Mouse (Mus musculus) left cerebral cortex, postnatal 36 days (tissue): ENCODE data around the gene Nars2. TPM values are rescaled to one million over a fixed set of nuclear protein-coding genes. Genes with fewer than 3 reads are reported as not detected.

ENCODE experiments used
- DNase-seq, 2 experiments: peaks; one replicate each; pipeline ENCODE4 v3.0.0; 2021 to 2022; ENCODE audit warnings: low spot score in 2 of 2, mixed read lengths in 1 of 2
- intact Hi-C: fragments of 180-260 bp; cut with DNase I; formaldehyde crosslinking; loops from one replicate; pipeline ENCODE4 v1.15.1; 2025
- total RNA-seq, 2 experiments: library from RNA; stranded (reverse); gene quantifications; 2 replicates each; pipeline ENCODE4 v1.2.3; 2021

Gene Nars2
- total RNA-seq, 2 experiments from 2014 or later, result 17.7 to 20.8 TPM

DNA sequence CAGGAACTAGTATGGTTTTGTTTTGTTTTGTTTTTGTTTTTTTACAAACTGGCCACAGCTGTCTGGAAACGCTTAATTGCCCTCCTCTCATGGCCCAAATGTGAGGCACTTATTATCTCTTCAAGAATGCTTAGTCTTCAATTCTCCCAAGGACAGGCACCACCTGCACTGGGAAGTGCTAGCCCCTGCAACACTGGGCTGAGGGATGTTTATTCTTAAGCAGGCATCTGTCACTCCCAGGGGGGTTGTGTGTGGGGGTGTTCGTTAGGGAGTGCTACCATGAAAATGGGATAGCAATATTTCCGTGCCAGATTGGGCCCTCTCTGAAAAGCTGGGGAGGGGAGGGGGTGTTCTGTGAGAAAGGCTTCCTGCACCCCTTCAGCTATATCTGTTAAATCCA is 15.9 kb downstream of the Nars2 start:
- intact Hi-C loops, result no loop called here
- DNase-seq, result no peak

DNA sequence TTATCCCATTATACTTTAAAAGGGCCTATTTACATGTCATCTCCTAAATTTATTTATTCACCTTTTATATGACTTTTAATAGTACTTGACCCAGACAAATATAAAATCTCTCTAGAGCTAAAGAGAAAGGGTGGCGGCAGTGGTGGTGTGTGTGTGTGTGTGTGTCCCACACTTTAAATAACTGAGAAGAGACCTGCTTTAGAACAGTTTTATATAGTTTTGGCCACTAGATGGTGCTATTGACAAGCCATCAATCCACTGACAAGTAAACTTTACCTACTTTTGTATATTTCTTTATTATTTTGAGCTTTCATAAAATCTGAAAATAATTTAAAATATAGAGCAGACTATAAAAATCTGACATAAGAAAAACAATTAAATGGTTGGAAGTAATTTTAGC is 19.1 kb downstream of the Nars2 start:
- DNase-seq, result no peak
- intact Hi-C loops, result loop anchor here (1.0 to 2.0 kb wide), 2 partner anchors 115 to 326 kb away; no protein-coding TSS in a partner anchor

DNA sequence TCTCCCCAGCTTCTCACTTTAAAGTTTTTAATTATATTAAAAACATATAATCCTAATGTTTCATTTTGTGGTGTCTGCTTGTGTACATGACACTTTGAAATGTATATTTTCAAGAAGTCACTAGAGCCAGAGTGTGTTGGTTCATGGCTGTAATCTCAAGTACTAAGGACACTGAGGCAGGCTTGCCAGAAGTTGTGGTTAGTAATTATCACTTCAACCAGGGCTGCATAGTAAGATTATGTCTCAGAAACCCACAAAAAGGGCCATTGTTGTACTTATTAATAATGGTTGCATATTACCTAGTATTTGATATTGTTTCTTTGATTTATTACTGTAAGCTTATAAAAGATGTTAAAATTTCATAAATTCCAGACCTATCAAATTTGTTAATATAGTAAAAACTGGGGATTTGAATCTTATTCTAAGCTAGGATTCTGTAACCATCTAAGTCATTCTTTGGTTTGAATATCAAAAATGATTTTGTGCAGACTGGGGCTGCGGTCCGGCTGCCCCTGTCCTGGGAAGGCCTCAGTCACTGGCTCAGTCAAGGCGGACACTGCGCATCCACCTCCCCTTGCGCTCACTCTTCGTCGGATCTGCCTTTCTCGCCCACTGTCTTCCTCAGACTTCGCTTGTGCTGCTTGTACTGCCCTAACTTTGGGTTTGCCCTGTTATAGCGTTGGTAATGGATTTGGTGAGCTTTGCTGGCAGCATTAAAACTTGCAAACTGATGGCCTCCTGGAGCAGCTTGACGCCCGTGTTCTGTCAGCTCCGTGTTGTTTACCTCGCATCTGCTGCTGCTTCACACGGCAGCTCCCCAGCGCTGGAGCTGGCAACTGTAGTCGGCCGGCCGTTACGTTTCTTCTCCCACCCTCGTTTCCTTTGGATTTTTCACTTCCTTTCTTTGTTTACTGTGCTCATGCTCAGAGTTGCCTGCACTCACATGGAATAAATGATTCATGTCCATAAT is 20.0 kb downstream of the Nars2 start:
- DNase-seq, result no peak
- intact Hi-C loops, result loop anchor here (2.0 kb wide), 1 partner anchor 325 kb away; no protein-coding TSS in a partner anchor

DNA sequence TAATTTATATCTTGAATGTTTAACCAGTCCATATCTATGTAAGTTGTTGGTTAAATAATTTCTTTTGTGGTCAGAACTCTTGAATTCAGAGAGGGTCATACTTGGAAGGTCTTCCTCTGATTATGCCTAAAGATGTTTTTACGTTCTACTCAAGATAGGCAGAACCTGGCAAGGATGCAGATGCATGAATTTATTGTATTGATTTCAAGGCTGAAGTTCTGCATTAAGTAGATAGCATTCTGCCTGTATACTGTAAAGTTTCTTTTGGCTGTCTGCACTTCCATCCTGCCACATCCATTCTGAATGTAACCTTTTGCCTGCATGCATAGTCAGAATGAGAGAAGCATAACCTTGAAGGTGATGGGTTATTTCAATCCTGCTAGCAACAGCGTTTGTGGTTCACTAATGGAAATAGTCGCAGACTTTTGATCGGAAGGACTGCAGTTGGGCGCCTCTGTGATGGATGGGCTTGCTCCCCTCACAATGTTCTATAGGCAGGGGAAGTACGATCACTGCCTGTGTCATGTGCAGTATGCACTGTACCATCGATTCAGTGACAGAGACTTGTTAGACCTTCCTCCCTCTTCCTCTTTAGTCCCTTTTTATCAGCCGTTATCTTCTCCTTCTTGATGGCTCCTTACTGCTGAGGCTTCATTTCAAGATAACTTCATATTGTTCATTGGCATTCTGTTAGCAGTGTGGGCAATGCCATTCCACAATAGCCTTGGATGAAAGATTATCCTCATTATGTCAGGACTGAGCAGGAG is 21.0 kb downstream of the Nars2 start:
- intact Hi-C loops, result no loop called here
- DNase-seq, result no peak

DNA sequence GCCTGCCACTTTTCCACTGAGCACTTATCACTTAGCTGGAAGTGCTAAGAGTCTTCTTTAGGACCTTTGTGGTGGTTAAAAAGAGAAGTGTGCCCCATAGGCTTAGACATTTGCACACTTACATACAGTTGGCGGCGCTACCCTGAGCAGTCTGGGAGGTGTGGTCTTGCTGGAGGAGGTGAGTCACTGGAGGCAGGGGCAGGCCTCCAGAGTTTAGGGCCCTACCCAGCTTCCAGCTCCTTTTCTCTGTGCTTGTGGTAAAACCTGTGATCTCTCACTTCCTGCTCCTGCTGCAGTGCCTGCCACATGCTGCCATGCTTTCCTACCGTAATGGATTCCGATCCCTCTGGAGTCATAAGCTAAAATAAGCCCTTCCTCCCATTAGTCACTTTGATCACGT is 24.6 kb downstream of the Nars2 start:
- DNase-seq, result no peak
- intact Hi-C loops, result no loop called here

DNA sequence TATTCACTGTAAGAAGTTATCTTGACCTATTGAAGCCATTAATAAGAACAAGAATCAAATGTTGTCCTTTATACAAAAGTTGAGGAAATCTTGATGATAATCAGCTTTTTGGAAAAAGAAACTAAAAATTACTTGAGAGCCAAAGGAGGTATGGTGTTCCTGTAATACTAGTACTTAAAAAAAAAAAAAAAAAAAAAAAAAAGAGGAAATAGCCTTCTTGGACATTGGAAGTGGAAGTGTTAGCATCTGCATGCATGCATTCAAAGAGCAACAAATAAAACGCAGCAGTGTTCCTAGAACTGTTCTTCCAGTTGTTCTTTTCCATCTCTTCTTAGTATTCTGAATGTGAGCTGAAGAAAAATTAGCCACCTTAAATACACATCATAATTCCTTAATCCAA is 25.9 kb downstream of the Nars2 start:
- DNase-seq, result no peak

DNA sequence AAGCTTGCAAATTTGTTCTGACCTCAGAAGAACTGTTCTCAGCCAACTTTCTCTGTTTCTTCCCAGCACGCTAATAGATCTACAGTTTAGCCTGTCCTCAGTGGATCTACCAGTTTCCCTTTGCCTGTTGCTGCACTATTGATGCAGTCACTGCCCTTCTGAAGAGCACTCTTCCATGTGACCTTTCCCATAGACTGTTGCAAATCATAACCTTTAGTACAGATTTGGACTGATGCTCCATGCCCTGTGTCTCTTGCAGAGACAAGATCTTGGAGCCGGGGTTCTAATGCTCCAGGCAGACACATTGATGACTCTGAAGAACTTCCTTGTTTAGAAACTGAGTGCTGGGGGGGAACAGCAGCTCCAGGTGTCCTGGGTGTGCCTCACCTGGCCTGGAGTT is 30.1 kb downstream of the Nars2 start:
- no peak for DNase-seq
- intact Hi-C loops, result loop anchor here (10.0 kb wide), 1 partner anchor 53 kb away; no protein-coding TSS in a partner anchor

More for the DNA sequence above, 25.9 kb downstream of the Nars2 start:
- intact Hi-C loops, result no loop called here

DNA sequence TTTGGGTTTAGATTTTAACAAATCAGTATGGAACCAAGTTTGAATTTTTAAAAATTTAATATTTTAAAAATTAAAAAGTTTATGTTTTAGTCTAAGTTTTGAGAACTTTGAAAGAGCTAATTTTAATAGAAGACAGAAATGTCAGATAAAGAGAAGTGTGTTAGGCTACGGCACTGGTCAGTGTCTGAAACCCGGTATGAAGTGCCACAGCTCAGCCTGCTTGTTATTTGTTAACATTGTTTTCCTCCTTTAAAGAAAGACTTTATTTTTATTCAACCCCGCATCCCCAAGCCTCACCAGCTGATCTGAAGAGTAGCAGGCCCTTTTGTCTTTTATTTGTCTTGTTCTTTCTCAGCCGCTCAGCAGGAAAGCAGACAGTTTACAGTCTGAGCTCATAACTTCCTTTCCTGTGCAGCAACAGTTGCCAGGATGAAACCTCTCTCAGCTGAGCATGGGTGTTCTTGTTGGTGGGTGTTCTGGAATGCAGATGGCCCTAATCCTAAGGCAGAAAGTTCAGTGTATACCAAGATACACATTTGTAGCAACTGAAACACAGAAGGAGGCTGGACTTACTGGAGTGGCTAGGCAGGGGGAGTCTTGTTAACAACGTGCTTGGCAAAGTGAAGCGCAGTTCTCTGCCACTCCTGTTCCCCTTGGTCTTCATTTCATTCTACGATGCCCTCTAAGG is 32.5 kb downstream of the Nars2 start:
- peak in 1 of 2 experiments; percentile 24 for DNase-seq
- intact Hi-C loops, result loop anchor here (10.0 kb wide), 1 partner anchor 51 kb away; no protein-coding TSS in a partner anchor

DNA sequence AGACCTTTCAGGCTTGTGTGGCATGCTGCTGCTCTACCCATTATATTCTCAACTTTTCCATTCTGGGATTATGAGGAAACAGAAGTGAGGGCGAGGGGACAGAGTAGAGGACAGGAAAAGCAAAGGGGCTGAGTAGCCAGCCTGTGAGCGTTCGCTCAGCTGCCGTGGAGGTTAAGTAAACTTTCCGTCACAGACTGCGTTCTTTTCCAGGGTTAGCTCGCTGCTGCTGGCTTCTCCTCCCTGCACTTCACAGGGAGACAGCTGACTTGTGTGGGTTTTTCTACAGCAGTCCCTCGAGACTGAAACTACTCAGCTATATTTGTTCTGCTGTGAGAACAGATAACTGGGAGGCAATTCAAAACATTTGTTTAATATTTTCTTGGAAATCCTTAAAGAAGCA is 34.5 kb downstream of the Nars2 start:
- DNase-seq, result peak; percentile 42 to 46
- intact Hi-C loops, result loop anchor here (10.0 kb wide), 1 partner anchor 49 kb away; no protein-coding TSS in a partner anchor

DNA sequence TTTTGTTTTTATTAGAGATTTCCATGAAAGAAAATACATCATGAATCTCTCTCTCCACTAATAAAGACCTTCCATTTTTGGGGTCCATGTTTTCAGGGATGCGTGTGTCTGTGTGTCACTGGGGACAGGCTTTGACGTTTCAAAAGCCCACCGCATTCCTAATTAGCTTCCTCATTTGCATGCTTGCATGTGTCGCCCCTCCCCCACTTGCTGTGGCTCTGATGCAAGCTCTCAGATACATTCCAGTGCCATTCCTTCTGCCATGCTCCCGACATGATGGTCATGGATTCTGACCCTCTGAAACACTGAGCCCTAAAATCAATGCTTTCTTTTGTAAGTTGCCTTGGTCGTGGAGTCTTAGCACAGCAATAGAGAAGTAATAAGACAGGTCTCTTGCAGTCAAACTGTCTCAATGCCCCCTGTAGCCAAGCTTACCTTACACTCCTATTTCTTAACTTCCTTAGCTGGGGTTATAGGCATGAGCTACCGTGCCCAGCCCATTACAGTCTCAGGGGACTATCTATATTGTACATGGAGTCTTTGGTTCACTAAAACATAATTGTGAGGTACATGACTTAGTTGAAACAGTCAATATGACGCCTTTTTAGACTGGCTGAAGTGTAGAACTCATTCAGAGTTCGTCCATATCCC is 35.6 kb downstream of the Nars2 start:
- DNase-seq, result no peak

DNA sequence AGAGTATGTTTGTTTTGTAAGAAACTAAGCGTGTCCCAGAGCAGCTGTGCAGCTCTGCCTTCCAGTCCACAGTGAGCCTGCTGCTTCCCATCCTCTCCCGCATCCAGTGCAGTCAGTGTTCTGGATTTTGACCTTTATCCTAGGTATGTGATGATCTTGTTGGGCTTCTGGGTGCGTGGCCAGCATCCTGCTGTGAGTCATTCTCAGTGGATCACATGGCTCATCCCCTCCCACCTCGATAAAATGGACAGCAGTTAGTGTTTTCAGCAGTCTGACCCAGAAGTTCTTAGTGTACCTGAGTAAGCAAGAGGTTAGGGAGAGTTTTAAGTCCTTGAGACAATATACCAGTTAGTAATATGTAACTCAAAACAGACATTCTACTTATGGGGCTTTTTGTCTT is 36.4 kb downstream of the Nars2 start:
- DNase-seq, result no peak
- intact Hi-C loops, result loop anchor here (10.0 kb wide), 1 partner anchor 47 kb away; no protein-coding TSS in a partner anchor

More for the DNA sequence above, 35.6 kb downstream of the Nars2 start:
- intact Hi-C loops, result loop anchor here (10.0 kb wide), 1 partner anchor 48 kb away; no protein-coding TSS in a partner anchor

DNA sequence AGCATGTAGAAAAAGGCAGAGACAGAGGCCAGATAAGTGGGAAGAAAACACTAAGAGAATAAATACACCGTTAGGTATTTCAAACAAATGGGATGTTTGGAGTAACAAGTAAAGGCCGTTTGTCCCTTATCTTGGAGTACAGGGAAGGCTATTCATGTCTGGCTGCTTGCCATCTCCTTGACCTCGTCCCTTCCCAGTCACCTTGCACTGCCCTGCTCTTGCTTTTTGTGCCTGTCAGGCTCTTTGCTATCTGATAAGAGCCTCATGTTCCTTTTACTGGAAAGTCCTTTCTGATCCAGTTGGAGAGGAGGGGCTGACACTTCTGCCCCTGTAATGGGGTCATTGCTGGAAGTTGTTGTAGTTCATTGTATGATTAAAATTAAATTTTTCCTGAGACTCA is 61.7 kb downstream of the Nars2 start:
- no peak for DNase-seq
- intact Hi-C loops, result no loop called here

DNA sequence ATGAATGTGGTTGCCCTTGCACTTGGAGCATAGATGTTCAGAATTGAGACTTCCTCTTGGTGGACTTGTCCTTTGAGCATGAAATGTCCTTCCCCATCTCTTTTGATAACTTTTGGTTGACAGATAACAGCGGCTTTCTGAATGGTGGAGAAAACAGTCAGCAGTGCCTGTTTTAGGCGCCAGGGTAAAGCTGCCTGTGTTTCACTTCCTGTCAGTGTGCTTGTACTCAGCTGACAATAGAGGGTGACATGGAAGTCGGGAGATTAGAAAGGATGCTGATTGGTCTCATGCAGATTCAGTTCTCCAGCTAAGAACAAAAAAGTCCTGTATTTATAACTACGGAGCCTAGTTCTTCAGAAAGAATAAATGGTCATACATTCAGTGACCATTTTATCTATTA is 66.7 kb downstream of the Nars2 start:
- intact Hi-C loops, result no loop called here
- no peak for DNase-seq

DNA sequence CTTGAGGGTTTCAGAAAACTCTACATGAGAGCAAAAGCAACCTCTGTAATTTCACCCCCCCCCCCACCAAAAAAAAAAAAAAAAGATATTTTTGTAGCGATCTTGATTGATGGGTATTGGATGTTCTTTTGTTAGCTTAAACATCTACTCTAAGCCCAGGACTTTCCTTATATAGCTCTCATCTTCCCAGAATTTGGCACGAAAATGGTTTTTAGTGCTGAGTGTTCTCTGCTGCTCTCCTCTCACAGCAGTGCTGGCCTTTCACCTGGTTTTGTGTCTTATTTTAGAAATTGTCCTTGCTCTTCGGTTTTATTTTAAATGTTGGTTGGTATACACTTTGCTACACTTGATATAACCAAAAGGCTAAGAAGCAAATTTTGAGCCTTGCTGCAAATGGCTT is 67.1 kb downstream of the Nars2 start:
- no peak for DNase-seq
- intact Hi-C loops, result no loop called here

DNA sequence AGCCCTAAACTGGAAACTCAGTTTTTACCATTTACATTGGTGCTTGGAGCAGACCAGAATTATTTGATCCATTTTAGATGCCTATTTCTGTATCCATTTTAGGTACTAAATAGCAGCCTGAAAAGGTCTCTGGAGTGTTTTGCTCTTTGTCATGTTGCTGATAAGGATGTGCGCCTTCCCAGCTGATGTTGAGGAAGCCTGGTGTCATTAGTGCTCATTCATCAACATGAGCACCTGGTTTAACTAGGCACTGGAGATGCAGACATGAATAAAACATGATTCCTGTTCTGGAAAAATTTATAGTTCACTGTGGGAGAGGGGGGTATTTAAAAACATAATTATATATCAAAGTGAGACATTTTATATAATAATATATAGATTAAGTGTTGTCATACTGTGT is 68.0 kb downstream of the Nars2 start:
- no peak for DNase-seq
- intact Hi-C loops, result no loop called here

DNA sequence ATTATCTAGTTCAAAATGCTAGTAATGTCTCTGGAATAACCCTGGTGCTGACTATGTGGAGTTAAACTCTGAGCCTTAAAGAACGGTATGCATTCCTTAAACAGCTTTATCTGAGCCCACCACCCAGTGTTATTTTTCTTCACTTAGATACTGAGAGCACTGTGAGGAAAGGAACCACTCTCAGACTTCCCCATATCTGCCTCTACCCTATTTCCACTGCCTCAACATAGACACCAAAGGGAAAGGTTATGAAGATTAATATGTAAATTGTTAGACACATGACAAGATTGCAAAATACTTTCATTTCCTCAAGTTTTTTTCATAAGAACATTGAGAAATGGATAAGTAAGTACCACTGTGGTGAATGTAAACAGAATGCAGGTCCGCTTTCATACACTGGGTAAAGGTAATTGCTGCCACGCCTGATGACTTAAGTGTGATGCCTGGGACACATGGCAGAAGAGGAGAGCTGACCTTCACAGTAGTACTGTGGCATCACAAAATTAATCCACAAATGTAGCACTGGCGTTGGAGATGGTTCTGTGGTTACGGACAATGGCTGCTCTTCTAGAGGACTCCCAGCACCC is 75.6 kb downstream of the Nars2 start:
- no peak for DNase-seq
- intact Hi-C loops, result no loop called here

DNA sequence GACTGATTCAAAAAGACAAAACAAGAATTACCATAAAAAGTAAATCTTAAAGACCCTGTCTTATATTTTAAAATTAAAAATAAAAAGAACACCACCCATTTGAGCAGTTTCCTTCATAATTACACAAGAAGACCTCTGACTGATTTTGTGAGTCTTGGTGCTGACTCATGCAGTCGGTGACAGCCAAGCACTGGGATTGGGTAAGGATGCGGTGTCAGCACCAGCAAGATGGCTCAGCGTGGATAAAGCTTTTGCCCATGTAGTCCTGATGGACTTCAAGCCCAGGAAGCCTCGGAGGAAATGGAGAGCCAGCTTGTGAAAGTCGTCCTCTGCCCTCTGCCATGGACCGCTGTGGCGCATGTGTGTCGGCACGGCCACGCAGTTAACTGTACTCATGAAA is 77.8 kb downstream of the Nars2 start:
- intact Hi-C loops, result no loop called here
- DNase-seq, result no peak

DNA sequence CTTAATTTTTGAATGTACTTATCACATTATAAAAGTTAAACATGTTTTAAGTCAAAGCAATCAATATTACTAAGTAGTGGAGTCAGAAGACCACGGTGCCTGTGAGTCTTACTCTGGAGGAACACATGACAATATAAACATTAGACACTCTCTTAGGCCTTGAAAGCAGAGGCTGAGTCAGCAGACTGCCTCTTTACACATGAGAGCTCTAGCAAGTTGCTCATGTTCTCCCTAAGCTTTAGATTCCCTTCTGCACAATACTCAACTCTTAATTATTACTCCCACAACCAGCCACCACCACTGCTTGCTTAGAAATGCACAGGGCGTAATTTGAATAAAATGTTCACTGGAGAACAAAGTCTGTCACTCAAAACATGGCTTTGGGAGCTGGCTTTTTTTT is 81.1 kb downstream of the Nars2 start:
- no peak for DNase-seq
- intact Hi-C loops, result loop anchor here (10.0 kb wide), 1 partner anchor 48 kb away; no protein-coding TSS in a partner anchor

DNA sequence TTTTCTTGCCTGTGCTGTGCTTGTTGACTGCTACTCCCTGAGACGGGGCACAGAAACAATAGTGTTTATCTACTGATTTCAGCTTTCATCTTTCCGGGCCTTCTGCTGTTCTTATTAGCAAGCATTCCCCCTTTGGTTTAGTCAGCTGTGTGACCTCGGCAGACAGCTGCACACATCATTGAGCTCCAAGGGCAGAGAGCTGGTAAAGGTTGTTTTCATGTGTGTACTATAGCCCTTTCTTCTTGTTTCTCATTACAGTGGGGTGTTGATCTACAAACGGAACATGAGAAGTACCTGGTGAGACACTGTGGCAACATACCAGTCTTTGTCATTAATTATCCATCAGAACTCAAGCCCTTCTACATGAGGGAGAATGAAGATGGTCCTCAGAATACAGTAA is 88.3 kb downstream of the Nars2 start:
- DNase-seq, result no peak
- intact Hi-C loops, result loop anchor here (10.0 kb wide), 1 partner anchor 55 kb away; no protein-coding TSS in a partner anchor
